Mouse (Mus musculus) megakaryocyte, adult 5-6 weeks (primary cell): ENCODE results near the gene Hnrnpa3. TPM values are rescaled to one million over a fixed set of nuclear protein-coding genes. Genes with fewer than 3 reads are reported as not detected.
"Not testable (repeated sequence)": the region's sequence is repeated elsewhere in the genome, so short reads cannot be mapped to it uniquely, and the experiment has no call there.

Source experiments
- ATAC-seq: 2 replicates; pipeline ENCODE4 v1.8.0; 2016; ENCODE audit warnings: mild to moderate bottlenecking, inconsistent platforms; ENCODE audit not compliant: poor library complexity, severe bottlenecking
- total RNA-seq, 2 experiments: library from RNA; stranded (forward) in 1 of 2; stranded (reverse) in 1 of 2; fragments of 153-499, 151-499 nt in 1 of 2; fragments of 221-1000, 200-1000 nt in 1 of 2; gene quantifications; 2 replicates each; pipeline versions ENCODE4 v1.2.3 to v1.2.4; 2015 to 2017

Gene Hnrnpa3
- 596 and 620 TPM in 2 replicates for total RNA-seq (2015)
- total RNA-seq (2017) = 223 and 241 TPM in 2 replicates

GRCm38 (mm10) chr2:75658727-75659628, at the start of gene Hnrnpa3:
Gene Hnrnpa3 (plus strand): TSS chr2:75659261.
- peak; percentile 90 for ATAC-seq

GRCm38 (mm10) chr2:75609971-75610370, 49.1 kb upstream of the Hnrnpa3 start:
- ATAC-seq = no peak

GRCm38 (mm10) chr2:75610602-75611001, 48.5 kb upstream of the Hnrnpa3 start:
- not testable (repeated sequence) for ATAC-seq

GRCm38 (mm10) chr2:75611041-75611805, 47.8 kb upstream of the Hnrnpa3 start:
- no peak for ATAC-seq

- ATAC-seq = no peak
These were observed 47.1 kb upstream of the Hnrnpa3 start for GRCm38 (mm10) chr2:75612006-75612405.

- ATAC-seq = peak; percentile 53
These were observed 46.0 kb upstream of the Hnrnpa3 start for GRCm38 (mm10) chr2:75612981-75613567.

GRCm38 (mm10) chr2:75614577-75614976, 44.5 kb upstream of the Hnrnpa3 start:
- no peak for ATAC-seq

- no peak for ATAC-seq
These were observed 42.1 kb upstream of the Hnrnpa3 start for GRCm38 (mm10) chr2:75616911-75617310.

GRCm38 (mm10) chr2:75618712-75619111, 40.3 kb upstream of the Hnrnpa3 start:
- ATAC-seq = no peak

- no peak for ATAC-seq
These were observed 37.0 kb upstream of the Hnrnpa3 start for GRCm38 (mm10) chr2:75621873-75622654.

GRCm38 (mm10) chr2:75625086-75625485, 34.0 kb upstream of the Hnrnpa3 start:
- no peak for ATAC-seq

GRCm38 (mm10) chr2:75626597-75627440, 32.2 kb upstream of the Hnrnpa3 start:
- ATAC-seq = no peak

- ATAC-seq = no peak
These were observed 30.6 kb upstream of the Hnrnpa3 start for GRCm38 (mm10) chr2:75628487-75628886.

GRCm38 (mm10) chr2:75631421-75631820, 27.6 kb upstream of the Hnrnpa3 start:
- no peak for ATAC-seq

GRCm38 (mm10) chr2:75632043-75632442, 27.0 kb upstream of the Hnrnpa3 start:
- ATAC-seq = no peak

GRCm38 (mm10) chr2:75632721-75633181, 26.3 kb upstream of the Hnrnpa3 start:
- ATAC-seq = no peak

GRCm38 (mm10) chr2:75633381-75633780, 25.7 kb upstream of the Hnrnpa3 start:
- no peak for ATAC-seq

GRCm38 (mm10) chr2:75633784-75634183, 25.3 kb upstream of the Hnrnpa3 start:
- ATAC-seq = no peak

GRCm38 (mm10) chr2:75634431-75634830, 24.6 kb upstream of the Hnrnpa3 start:
- not testable (repeated sequence) for ATAC-seq
